Mouse (Mus musculus) lung, embryonic 16.5 days (tissue): ENCODE data around the gene Fam161a. TPM values are rescaled to one million over a fixed set of nuclear protein-coding genes. Genes with fewer than 3 reads are reported as not detected.

Experiments used
- ATAC-seq: fragments of 200-750 bp; cut with Nextera tagmentation; 2 replicates; pipeline ENCODE4 v1.8.0; 2017; ENCODE audit warnings: low read depth, mild to moderate bottlenecking, moderate library complexity
- H3K27ac ChIP-seq: fragments of 300-500 bp; sonication (generic); 2 replicates; pipeline ENCODE4 v1.5.1; 2014; ENCODE audit warnings: mild to moderate bottlenecking, control low read depth, low read length
- H3K27me3 ChIP-seq: fragments of 300-500 bp; sonication (generic); 2 replicates; pipeline ENCODE4 v1.6.1; 2014; ENCODE audit warnings: low read depth, low read length, mixed read lengths; ENCODE audit not compliant: control insufficient read depth, insufficient read depth
- H3K36me3 ChIP-seq: fragments of 300-500 bp; sonication (generic); 2 replicates; pipeline ENCODE4 v1.6.1; 2014; ENCODE audit warnings: low read length; ENCODE audit not compliant: control insufficient read depth, insufficient read depth
- H3K4me1 ChIP-seq: fragments of 300-500 bp; sonication (generic); replicated peaks from 2 replicates; pipeline ENCODE4 v1.6.1; 2014; ENCODE audit warnings: low read length, mixed read lengths; ENCODE audit not compliant: control insufficient read depth, insufficient read depth
- H3K4me2 ChIP-seq: fragments of 300-500 bp; sonication (generic); 2 replicates; pipeline ENCODE4 v1.6.1; 2014; ENCODE audit warnings: low read depth, low read length, control low read depth
- H3K4me3 ChIP-seq: fragments of 300-500 bp; sonication (generic); 2 replicates; pipeline ENCODE4 v1.5.1; 2014; ENCODE audit warnings: mild to moderate bottlenecking, low read length, control low read depth
- H3K9ac ChIP-seq: fragments of 300-500 bp; sonication (generic); 2 replicates; pipeline ENCODE4 v1.6.1; 2014; ENCODE audit warnings: low read length, control low read depth
- H3K9me3 ChIP-seq: fragments of 300-500 bp; sonication (generic); 2 replicates; pipeline ENCODE4 v1.6.1; 2016; ENCODE audit warnings: low read length; ENCODE audit not compliant: control insufficient read depth
- WGBS: fragments of 180-500 bp; shearing (Covaris S2); extraction: QIAGEN DNeasy Blood & Tissue Kit; methylation state at CpG from one replicate; pipeline ENCODE4 v1.1.7; 2014; 5-methylcytosine and 5-hydroxymethylcytosine counted together
- polyA plus RNA-seq: library from polyadenylated mRNA; unstranded; fragments of >200 nt; fragmentation: Nextera tagmentation; extraction: Ambion mirVana; gene quantifications from 2 replicates; pipeline ENCODE4 v1.2.1, GENCODE M21; 2015

The Fam161a gene
- 10.8 and 12.0 TPM in 2 replicates for polyA plus RNA-seq

DNA sequence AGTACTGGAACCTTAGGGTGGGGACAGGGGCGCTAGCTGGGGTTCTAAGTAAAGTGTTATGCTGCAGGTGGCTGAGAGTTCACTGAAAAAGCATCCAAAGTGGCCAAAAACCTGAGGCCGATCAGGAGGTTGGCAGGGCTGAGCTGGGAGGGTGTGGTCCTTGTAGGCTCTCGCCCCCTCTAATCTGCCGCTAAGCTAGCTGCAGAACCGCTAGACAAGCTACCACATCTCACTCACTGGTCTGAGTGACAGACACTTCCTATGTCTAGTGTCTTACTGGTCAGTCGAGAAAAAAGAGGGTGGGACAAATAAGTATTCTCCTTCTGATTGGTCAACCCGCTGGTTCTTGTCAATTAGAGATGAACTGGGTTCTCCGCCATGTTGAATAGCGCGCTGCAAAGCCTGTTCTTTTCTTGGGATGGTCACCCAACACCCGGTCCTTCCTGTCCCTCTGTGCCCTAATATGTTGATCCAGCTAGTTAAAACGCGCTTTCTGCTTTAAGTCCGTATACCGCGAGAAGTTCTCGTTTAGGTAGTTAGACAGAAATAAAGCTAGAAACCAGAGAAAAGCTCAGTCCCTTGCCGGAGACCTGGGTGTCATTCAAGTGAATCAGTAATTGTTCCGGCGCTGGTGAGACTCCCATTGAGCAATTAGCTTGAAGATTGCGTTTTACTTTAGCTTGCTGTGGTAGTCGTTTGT is at the start of gene Fam161a:
Gene Fam161a, plus strand, starts transcription at position 51 of the 700 bp plus-strand sequence.
- H3K4me3 ChIP-seq, result peak within 1 kb of the TSS; percentile 59
- peak within 1 kb of the TSS; percentile 72 for H3K9ac ChIP-seq
- peak within 1 kb of the TSS; percentile 92 for H3K4me2 ChIP-seq
- under 1% methylated on average over 22 of the region's 22 CpGs for WGBS
- ATAC-seq, result peak; percentile 96
- no peaks in the 10 kb centered on the region for H3K9me3 ChIP-seq
- H3K27ac ChIP-seq, result peak within 1 kb of the TSS; percentile 84
- H3K4me1 ChIP-seq, result 0 out of 2 replicates have a peak, but pooled peaks cover 7% of the 10 kb centered on the region
- no peaks in the 10 kb centered on the region for H3K27me3 ChIP-seq
- H3K36me3 ChIP-seq, result peaks cover 10% of the 10 kb centered on the region

- Histone ChIP-seq H3K4me1 (no peaks in the 10 kb centered on the region), H3K27ac (no peak overlapping the region), H3K9ac (no peak overlapping the region), H3K4me2 (no peak overlapping the region), H3K9me3 (no peaks in the 10 kb centered on the region), H3K36me3 (no peaks in the 10 kb centered on the region), H3K27me3 (no peaks in the 10 kb centered on the region), H3K4me3 (no peak overlapping the region)
- no peak for ATAC-seq
- 93% methylated on average over 4 of the region's 4 CpGs for WGBS
Observed at GRCm38 (mm10) chr11:22957791-22958374, 49.4 kb upstream of the Fam161a start.

GRCm38 (mm10) chr11:22962101-22962500 is 45.2 kb upstream of the Fam161a start:
- no peak overlapping the region for H3K4me3 ChIP-seq
- H3K27me3 ChIP-seq, result no peaks in the 10 kb centered on the region
- WGBS, result 94% methylated on average over 1 of the region's 1 CpGs
- ATAC-seq, result no peak
- H3K4me1 ChIP-seq, result no peaks in the 10 kb centered on the region
- no peak overlapping the region for H3K9ac ChIP-seq
- peaks cover 2% of the 10 kb centered on the region for H3K9me3 ChIP-seq
- H3K36me3 ChIP-seq, result peaks cover 6% of the 10 kb centered on the region; the same call in 1 of the 2 replicates
- no peak overlapping the region for H3K4me2 ChIP-seq
- H3K27ac ChIP-seq, result no peak overlapping the region

DNA sequence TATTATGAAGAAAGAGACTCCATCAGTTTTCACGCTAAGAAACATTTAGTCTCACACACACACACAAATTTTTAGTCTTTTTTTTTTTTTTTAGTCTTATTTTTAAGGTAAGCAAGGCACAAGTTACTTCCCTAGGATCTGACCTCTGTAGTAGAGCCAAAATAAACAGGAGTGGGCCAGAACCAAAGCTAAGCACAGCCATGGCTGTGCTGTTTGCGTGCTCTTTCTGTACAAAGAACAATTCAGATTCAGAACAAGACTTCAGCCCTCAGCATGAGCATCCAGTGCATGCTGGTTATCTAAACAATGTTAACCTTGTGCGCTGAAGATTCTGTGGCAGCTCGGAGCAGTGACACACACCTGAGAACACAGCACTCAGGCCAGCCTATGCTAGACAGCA is 42.9 kb upstream of the Fam161a start:
- Histone ChIP-seq H3K36me3 (peaks cover 6% of the 10 kb centered on the region; the same call in 1 of the 2 replicates), H3K4me3 (no peak overlapping the region), H3K4me1 (no peaks in the 10 kb centered on the region), H3K9me3 (peaks cover 6% of the 10 kb centered on the region), H3K27me3 (no peaks in the 10 kb centered on the region), H3K4me2 (no peak overlapping the region), H3K9ac (no peak overlapping the region), H3K27ac (no peak overlapping the region)
- 77% methylated on average over 4 of the region's 4 CpGs for WGBS
- no peak for ATAC-seq

DNA sequence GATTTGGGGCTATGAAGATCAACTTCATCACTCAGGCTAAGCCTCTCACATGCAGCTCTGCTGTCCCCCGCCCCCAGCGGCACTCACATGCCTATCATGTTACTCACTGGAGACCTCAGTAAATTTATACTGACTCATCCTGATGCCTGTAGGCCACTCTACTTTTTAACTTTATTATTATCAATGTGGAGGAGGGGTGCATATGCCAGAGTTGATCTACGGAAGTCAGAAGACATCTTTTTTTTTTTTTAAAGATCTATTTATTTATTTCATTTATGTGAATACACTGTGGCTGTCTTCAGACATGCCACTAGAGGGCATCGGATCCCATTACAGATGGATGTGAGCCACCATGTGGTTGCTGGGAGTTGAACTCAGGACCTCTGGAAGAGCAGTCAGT is 41.8 kb upstream of the Fam161a start:
- Histone ChIP-seq H3K27me3 (no peaks in the 10 kb centered on the region), H3K9me3 (peaks cover 6% of the 10 kb centered on the region), H3K4me1 (no peaks in the 10 kb centered on the region), H3K36me3 (peaks cover 6% of the 10 kb centered on the region; the same call in 1 of the 2 replicates), H3K27ac (no peak overlapping the region), H3K4me3 (no peak overlapping the region), H3K4me2 (no peak overlapping the region), H3K9ac (no peak overlapping the region)
- no peak for ATAC-seq
- WGBS, result 82% methylated on average over 4 of the region's 4 CpGs

GRCm38 (mm10) chr11:22969486-22969885 is 37.8 kb upstream of the Fam161a start:
- Histone ChIP-seq H3K4me2 (no peak overlapping the region), H3K27me3 (no peaks in the 10 kb centered on the region), H3K36me3 (peaks cover 21% of the 10 kb centered on the region; the same call in 1 of the 2 replicates), H3K4me1 (peaks cover 5% of the 10 kb centered on the region; the same call in 1 of the 2 replicates), H3K9me3 (peaks cover 25% of the 10 kb centered on the region), H3K27ac (no peak overlapping the region), H3K9ac (no peak overlapping the region), H3K4me3 (no peak overlapping the region)
- no peak for ATAC-seq
- WGBS, result 53% methylated on average over 6 of the region's 6 CpGs

- Histone ChIP-seq H3K4me3 (no peak overlapping the region), H3K36me3 (peaks cover 21% of the 10 kb centered on the region; the same call in 1 of the 2 replicates), H3K9me3 (peaks cover 25% of the 10 kb centered on the region), H3K27me3 (no peaks in the 10 kb centered on the region), H3K4me1 (peaks cover 8% of the 10 kb centered on the region; the same call in 1 of the 2 replicates), H3K9ac (no peak overlapping the region), H3K4me2 (no peak overlapping the region), H3K27ac (no peak overlapping the region)
- ATAC-seq, result no peak
- 92% methylated on average over 1 of the region's 1 CpGs for WGBS
Observed at GRCm38 (mm10) chr11:22970546-22970945, 36.8 kb upstream of the Fam161a start.

DNA sequence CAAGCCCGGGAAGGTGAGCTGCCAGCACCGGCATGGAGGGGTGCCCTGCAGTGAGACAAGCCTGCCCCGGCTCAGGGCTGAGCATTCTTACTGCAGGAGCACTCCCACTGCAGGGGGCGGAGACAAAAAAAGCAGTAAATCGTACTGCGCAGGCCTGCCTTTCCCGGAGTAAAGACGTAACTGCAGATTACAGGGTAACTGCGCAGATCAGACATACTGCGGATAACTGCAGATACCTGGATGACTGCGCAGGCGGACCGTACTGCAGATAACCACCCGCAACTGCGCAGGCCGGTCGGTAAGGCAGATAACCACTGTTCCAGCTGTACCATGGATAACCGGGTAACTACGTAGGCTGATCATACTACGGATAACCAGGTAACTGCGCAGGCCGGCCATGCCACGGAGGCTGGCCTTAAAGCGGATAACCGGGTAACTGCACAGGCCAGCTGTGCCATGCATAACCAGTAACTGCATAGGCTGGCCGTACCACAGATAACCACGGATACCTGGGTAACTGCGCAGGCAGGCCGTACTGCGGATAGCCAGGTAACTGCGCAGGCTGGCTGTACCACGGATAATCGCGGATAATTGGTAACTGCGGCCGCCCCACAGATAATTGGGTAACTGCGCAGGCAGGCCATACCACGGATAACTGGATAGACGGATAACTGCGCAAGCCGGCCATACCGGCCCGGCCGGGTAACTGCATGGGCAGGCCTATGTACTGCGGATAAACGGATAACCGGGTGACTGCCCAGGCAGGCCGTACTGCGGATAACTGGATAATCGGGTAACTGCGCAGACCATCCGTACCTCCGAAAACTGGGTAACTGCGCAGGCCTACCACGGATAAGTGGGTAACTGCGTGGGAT is 35.3 kb upstream of the Fam161a start, which contains the start of gene Zrsr1:
Gene Zrsr1, plus strand, starts transcription at position 171 of the 875 bp plus-strand sequence.
- H3K27me3 ChIP-seq, result no peaks in the 10 kb centered on the region
- peak within 1 kb of the TSS; percentile 64 for H3K4me3 ChIP-seq
- peaks cover 23% of the 10 kb centered on the region for H3K9me3 ChIP-seq
- H3K36me3 ChIP-seq, result peaks cover 15% of the 10 kb centered on the region; the same call in 1 of the 2 replicates
- H3K27ac ChIP-seq, result peak within 1 kb of the TSS; percentile 78
- 49% methylated on average over 56 of the region's 56 CpGs for WGBS
- ATAC-seq, result peak; percentile 81
- peaks cover 9% of the 10 kb centered on the region; the same call in 1 of the 2 replicates for H3K4me1 ChIP-seq
- peak within 1 kb of the TSS; percentile 71 for H3K4me2 ChIP-seq
- peak within 1 kb of the TSS; percentile 71 for H3K9ac ChIP-seq
